Mouse (Mus musculus) liver, adult (tissue): ENCODE results near the gene Gtf2f1.

Experiments
- GATA4 ChIP-seq: IDR thresholded peaks from 2 replicates; pipeline ENCODE4 v1.6.1; 2014; ENCODE audit warnings: mild to moderate bottlenecking, low read length; ENCODE audit not compliant: insufficient replicate concordance

The Gtf2f1 gene

DNA sequence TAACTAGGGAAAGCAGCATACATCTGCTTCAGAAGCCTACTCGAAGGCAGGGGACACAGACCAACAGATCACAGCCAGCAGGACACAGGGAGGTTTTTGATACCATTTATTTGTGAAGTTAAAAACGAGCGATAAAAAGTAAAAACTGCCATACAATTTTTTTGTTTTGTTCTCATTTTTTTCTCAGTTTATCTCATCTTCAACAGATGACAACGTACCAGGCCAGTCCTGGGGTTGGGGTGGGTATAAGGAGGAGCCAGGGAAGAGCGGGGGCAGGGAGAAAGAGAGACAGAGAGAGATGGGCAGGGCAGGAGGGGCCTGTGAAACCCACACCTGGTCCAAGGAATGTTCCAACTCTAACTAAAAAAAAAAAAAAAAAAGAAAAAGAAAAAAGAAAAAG is 9.9 kb upstream of the Gtf2f1 start:
- TF ChIP-seq GATA4, result no peak

DNA sequence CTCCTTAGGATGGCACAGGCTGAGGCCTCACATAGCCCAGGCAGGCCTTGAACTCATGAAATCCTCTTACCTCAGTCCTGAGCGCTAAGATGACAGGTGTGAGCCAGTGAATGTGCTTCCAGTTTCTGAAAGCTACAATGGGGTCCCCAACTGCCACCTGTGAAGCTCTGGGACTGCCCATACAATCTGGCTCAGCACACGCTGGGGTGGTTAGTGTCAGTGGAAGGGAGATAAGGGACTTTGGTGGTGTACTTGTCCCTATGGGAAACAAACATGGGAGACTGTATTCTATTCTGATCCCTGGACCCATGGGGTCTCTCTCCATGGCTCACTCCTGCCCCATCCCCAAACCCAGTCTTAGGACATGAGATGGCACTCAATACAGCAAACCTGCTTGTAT is 8.6 kb upstream of the Gtf2f1 start:
- TF ChIP-seq GATA4, result no peak

DNA sequence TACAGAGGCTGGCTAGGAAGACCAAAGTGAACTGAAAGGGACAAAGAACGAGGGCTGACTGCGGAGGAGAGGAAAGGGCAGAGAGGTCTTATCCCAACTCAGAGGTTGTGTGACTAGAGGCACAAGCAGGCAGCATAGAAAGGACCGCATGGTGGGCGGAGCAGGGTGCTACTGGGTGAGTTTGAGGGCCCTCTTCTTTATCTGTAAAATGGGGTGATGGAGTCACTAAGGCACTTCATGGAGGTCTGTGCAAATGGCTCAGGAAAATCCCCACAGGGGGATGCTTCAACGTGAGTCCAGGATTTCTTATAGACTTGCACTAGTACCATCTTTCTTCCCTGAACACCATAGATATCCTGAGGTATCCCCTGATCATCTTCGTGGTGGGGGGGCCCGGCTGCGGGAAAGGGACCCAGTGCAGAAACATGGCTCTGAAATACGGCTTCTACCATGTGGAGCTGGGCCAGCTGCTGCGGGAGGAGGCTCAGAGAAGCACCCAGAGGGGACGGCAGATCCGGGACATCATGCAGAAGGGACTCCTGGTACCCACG is 1.2 kb upstream of the Gtf2f1 start:
- TF ChIP-seq GATA4, result no peak

DNA sequence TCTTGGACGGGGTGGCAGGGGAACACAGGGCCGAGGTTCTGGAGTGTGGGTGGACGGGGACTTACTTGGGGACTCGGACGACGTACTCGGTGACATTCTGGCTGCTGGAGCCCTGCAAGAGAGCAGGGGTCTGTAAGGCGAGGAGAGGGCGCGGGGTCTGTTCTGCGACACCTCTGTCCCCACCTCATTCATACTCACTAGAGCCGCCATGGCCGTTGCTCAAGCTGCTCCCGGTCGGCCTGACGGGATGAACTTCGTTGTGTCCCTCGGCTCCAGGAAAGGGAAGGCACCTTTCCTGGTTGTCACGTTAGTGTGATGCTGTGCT is 215 bp downstream of the Gtf2f1 start:
- no peak for TF ChIP-seq GATA4

DNA sequence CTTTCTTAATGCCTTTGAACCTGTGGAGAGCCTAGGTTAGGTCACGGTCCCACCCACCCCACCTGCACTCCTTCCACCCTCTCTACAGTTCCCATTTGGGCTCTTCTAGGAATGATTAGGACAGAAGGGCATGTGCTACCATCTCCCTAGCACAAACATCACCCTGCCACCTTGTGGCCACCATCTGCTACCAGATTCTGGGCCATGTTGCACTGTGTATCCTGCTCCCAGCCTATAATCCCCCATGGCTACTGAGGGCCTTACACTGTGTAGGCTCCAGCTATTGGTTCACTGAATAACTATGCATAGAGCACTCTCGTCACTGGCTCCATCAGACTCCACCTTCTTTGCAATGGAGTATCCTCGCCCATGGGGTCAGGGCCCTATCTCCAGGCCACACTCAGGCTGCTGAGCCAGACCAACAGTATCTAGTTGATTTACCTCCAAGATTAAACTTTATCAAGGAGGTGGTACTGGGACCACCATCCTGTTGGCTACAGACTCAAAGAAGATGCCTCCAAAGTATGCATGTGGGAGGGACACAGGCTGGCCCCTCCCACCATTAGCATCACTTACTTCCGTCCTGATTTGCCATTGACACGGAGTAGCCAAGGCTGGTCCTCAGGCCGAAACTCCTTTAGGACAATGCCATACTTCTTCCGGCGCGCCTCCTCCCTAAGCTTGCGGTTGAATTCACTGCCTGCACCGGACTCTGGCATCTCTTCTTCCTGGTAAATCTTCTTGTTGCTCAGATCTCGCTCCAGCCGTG is 3.8 kb downstream of the Gtf2f1 start:
- no peak for TF ChIP-seq GATA4

DNA sequence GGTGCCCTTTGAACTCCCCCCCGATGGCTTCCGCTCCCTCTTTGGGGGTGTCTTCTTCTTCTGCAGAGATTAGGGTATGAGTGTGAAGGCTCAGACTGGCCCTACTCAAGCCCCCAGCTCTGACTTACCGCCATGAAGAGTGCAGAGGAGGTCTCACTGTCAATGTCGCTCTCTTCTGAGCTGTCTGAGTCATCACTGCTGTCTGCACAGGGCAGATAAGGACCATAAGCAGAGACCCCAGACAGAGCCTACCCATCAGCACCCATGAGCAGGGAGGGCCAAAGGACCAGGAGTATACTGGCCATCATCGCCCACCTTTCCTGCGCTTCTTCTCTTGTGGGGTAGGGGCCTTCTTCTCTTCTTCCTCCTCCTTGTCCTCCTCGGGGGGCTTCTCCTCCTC is 7.1 kb downstream of the Gtf2f1 start:
- no peak for TF ChIP-seq GATA4

DNA sequence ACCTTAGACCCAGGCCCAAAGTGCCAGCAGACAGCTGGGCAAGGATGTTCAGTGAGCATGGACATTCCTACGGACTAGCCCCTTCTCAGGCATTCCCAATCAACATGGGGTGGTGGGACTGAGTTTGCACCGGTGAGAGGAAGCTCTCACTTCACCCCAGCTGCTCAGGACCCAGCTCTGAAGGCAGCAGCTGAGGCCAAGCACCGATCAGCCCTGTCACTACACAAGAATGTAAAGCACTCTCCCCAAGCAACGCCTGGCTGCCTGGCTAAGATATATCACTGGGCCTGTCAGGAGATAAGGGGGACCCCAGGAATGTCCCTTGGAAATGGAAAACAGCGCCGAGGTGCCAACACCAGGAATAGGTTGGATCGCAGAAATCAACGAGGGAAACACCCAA is 9.9 kb downstream of the Gtf2f1 start:
- no peak for TF ChIP-seq GATA4

DNA sequence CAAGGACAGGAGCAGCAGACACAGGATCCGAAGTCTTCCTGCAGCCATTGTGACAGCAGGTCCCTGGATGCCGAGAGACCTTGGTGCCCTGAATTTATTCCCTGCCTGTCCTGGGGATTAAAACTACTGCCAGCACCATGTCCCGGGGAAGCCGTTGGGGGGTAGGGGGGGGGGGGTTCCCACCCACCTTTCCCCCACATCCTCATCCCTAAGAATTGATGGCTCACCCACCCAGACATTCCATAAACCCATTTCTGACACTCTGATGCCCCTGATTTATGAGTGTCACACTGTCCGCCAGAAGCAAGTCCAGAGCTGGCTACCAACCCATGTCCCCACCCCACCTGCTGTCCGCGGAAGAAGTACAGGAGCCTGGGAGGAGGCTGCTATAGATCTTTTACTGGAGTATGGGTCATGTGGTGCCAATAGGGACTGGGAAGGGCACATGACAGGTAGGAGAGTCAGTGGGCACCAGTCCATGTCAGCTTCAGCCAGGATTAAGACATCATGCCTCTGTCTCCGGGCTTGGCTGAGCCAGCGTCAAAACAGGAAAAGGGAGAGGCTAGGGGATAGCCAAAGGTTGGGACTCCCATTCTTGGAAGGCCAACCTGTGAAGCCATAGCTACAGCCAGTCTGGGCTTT is 11.0 kb downstream of the Gtf2f1 start, which contains the start of gene Pspn:
TSS of gene Pspn (minus strand) at position 51 of the 642 bp plus-strand sequence.
- no peak for TF ChIP-seq GATA4

DNA sequence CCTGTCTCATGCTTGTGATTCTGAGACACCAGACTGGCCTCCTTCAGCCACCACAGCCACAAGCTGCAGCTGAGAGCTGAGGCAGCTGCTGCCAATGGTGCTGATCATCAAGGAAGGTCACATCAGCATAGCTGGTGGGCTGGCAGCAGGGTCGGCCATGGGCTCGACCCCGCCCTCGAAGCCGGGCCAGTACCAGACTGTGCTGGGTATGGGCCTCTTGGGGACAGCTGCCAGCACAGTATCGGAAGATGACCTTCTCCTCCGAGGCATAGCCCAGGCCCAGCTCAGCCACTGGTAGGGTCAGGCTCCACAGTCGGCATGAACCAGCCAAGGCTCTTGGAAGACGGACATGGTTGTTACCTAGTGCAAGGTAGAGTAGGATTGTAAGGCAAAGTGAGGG is 11.7 kb downstream of the Gtf2f1 start:
- TF ChIP-seq GATA4, result no peak

DNA sequence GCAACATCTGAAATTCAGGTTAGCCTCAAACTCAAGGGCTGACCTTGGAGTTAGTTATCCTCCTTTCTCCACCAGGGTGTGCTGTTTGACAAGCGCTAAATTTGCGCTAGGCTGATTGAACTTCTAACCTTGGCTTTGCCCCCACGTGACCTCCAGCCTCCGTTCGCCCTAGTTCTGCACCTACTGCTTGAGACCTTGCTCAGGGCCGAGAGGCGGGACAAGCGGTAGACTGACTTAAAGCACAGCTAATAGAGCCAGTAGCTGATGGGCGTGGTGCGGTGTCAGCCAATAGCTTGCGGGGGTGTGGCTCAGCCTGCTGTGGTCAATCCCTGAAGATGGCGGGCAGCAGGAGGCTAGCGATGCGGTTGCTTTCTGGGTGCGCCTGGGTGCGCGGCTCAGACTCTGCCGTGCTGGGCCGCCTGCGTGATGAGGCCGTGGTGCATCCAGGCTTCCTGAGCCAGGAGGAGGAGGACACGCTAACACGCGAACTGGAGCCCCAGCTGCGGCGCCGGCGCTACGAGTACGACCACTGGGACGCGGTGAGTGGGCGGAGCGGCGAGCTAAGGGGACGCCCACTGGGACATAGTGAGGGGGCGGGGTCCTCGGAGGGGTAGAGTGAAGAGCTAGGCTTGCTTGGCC is 13.9 kb downstream of the Gtf2f1 start, which contains the start of gene Alkbh7:
TSS of gene Alkbh7 (plus strand) at position 311 of the 639 bp plus-strand sequence.
- no peak; the same call in 1 of the 2 replicates for TF ChIP-seq GATA4

DNA sequence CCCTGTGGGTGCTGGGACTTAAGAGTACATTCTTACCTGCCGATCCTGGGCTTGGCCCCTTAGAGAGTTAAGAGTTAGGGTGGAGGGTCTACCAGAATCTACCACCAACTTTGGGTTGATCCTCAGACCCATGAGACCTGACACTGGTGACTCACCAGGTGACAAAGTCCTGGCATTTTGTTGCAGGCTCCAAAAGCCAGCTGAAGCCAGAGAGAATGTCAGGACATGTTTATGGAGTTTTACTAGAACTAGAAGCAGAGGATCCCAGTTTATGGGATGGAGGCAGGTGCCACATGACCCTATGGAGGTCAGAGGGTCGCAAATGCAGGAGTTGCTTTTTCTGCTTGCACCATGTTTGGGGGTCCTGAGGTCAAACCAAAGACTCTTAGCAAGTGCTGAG is 14.6 kb downstream of the Gtf2f1 start:
- TF ChIP-seq GATA4, result no peak

DNA sequence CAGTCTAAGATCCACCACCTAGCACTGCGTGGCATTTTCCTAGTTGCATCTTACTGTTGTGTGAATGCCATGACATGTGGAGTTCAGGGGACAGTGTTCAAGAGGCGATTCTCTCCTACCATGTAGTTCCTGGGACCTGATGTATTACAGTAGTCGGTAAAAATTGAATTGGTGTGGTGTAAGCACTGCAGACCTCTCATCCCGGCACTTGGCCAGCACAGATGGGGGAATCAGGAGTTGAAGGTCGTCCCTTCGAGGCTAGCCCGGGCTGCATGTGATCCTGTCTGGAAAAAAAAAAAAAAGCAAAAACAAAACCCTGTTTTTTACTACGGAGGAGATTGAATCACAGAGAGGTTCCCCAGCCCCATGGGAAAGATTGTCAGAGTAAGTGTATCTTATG is 16.0 kb downstream of the Gtf2f1 start:
- no peak for TF ChIP-seq GATA4

DNA sequence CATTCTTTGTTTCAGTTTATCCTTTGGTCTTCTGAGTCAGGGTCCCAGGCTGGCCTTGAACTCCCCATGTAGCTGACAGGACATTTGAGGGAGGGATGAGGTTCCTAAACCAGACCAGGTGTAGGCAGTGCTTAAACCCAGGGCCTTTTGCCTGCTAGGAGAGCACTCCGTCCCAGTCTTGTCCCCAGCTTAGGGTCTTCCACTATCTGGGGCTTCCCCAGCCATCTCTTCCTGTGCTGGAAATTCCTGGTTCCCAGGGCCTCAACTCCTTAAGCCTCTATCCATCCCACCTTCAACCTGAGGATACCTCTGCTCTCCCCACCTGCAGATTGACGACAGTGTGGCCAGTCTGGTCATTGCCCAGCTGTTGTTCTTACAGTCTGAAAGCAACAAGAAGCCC is 20.1 kb downstream of the Gtf2f1 start:
- TF ChIP-seq GATA4, result no peak

DNA sequence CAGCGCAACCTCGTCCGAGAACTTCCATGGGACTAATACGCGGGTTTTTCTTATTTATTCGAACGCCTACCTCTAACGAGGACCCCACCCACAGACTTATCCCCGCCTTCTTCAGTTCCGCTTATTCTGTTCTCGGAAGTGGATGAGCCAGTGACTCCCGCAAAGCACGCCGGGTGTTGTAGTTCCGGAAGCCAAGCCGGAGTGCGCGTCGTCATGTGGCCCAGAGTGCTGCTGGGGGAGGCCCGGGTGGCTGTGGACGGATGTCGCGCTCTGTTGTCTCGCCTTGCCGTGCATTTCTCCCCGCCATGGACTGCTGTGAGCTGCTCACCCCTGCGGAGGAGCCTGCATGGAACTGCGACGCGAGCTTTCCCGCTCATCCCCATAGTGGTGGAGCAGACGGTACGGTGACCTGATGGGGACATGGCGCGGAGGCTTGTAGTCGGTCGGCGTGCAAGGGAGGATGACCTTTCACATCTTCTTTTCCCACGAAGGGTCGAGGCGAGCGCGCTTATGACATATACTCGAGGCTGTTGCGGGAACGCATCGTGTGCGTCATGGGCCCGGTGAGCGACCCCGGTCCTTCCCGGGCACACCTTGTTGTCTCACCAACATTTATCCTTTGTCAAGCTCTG is 20.9 kb downstream of the Gtf2f1 start, which contains the start of gene Clpp:
TSS of gene Clpp (plus strand) at position 191 of the 632 bp plus-strand sequence.
- TF ChIP-seq GATA4, result no peak

DNA sequence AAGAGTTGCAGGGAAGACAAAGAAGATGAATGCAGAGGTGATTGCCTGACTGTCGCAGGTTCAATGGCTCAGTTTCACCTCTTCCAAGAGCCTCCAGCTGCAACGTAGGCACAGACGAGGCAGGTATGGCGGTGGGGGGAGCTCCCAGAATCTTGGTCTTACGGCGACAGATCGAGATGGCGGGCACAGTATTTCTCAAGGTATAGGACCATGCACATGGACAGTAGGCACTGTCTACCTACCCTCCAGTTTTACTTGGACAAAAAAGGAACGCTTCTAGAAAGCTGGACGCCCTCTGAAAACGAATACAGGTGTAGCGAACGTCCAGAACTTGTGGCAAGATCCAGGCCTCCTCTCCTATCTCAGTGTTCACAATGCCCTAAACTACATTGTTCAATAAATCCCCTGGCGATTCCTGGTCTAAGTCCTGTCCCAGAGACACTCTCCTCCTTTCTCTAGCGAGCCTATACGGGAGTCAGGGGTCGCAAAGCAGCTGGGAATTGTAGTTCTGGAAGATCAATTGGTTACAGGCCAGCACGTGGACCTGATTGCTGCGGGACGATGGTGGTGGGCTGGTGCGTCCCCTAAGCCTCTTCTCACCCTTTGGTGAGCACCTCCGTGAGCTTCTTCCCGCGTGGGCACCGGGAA is 21.5 kb downstream of the Gtf2f1 start:
- no peak for TF ChIP-seq GATA4
